In the genomic region with DNA sequence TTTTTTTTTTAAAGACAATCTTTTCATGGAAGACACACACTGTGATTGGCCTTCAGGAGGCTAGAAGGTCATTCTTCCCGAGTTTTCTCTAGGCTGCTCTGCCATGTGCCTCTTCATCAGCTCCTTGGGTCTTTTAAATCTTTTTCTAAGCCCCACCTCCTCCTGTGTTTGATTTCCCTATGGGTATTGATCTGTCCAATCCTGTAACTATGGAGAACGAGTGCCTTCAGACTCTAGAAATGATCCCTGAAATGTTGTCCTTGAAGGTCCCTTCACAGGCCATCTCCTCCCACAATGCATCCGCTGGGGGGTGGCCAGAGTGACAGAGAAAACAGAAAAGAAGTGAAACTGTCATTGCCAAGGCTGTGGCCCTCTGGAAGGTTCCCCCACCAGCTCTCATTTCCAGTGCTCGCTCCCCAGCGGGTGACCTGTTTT, we compare ENCODE assay signal across 18 mouse cellular contexts. TPM values are rescaled to one million over a fixed set of nuclear protein-coding genes. Genes with fewer than 3 reads are reported as not detected.
DNase-seq lines count a peak whose midpoint lies in the region; ATAC-seq and TF ChIP-seq lines count a peak whose summit lies in the region.
"Had no signal": no experiment of that assay in that cellular context is flagged by ENCODE, and none has a peak within 500 bp of the region (broad histone marks: within the 10 kb centered on the region; RNA-seq: fewer than 3 reads in every experiment).

No protein-coding gene starts in this region.

- intact Hi-C loops in left cerebral cortex, postnatal 4 days (cut with DNase I), result no loop called here

- H3K4me1 ChIP-seq in intestine, embryonic 15.5 days (replicated peaks), result peaks cover 12% of the 10 kb centered on the region
- peaks cover 6% of the 10 kb centered on the region for H3K4me1 ChIP-seq in intestine, postnatal 0 days (replicated peaks; ENCODE audit: control insufficient read depth, insufficient read depth, low read length)
- H3K4me1 ChIP-seq in E14TG2a.4 (replicated peaks; ENCODE audit: low read depth, low read length), result peaks cover 81% of the 10 kb centered on the region
- H3K4me1 ChIP-seq in hindbrain, embryonic 11.5 days (replicated peaks; ENCODE audit: control insufficient read depth, insufficient read depth, low read length), result no peaks in the 10 kb centered on the region
- H3K4me1 ChIP-seq: neural tube, embryonic 12.5 days had no signal

- peak overlapping the region; percentile 80; the same call in 1 of the 2 replicates for H3K27ac ChIP-seq in intestine, embryonic 15.5 days
- no peak overlapping the region for H3K27ac ChIP-seq in intestine, postnatal 0 days (ENCODE audit: low read depth, low read length)
- H3K27ac ChIP-seq in hindbrain, embryonic 11.5 days (ENCODE audit: low read depth, low read length), result no peak overlapping the region
- H3K27ac ChIP-seq: heart, embryonic 13.5 days; hindbrain, embryonic 10.5 days; neural tube, embryonic 12.5 days had no signal

- DNase-seq in left cerebral cortex, postnatal 4 days, result no peak
- no peak for DNase-seq in spleen, postnatal 14 days (ENCODE audit: low spot score in 2 of 2)
- no peak for DNase-seq in hindbrain, embryonic 11.5 days (ENCODE audit: low spot score)
- DNase-seq: cerebellum, adult 2 months; gastrocnemius, postnatal 25 days; kidney, adult 18-20 months; thymus, adult 18-20 months had no signal

- H3K4me2 ChIP-seq in intestine, embryonic 15.5 days (replicated peaks), result no peak overlapping the region
- H3K4me2 ChIP-seq in intestine, postnatal 0 days (replicated peaks; ENCODE audit: low read depth), result no peak overlapping the region
- H3K4me2 ChIP-seq in hindbrain, embryonic 11.5 days (replicated peaks; ENCODE audit: low read depth, low read length), result no peak overlapping the region
- H3K4me2 ChIP-seq: midbrain, embryonic 11.5 days; neural tube, embryonic 12.5 days had no signal

- H3K36me3 ChIP-seq in intestine, embryonic 15.5 days, result no peaks in the 10 kb centered on the region
- H3K36me3 ChIP-seq in intestine, postnatal 0 days (ENCODE audit: control insufficient read depth, insufficient read depth), result no peaks in the 10 kb centered on the region
- H3K36me3 ChIP-seq in E14TG2a.4 (ENCODE audit: insufficient read depth, low read length), result peaks cover 17% of the 10 kb centered on the region
- no peaks in the 10 kb centered on the region for H3K36me3 ChIP-seq in hindbrain, embryonic 11.5 days (ENCODE audit: control insufficient read depth, insufficient read depth, low read length)
- H3K36me3 ChIP-seq: heart, embryonic 13.5 days; hindbrain, embryonic 10.5 days; neural tube, embryonic 12.5 days had no signal

- no peak overlapping the region for H3K4me3 ChIP-seq in intestine, embryonic 15.5 days (replicated peaks)
- H3K4me3 ChIP-seq in intestine, postnatal 0 days (ENCODE audit: low read depth, low read length), result no peak overlapping the region
- H3K4me3 ChIP-seq in E14TG2a.4 (replicated peaks; ENCODE audit: low read length), result peak overlapping the region; percentile 90
- H3K4me3 ChIP-seq in hindbrain, embryonic 11.5 days (ENCODE audit: low read depth, low read length), result no peak overlapping the region
- H3K4me3 ChIP-seq: erythroblast, embryonic 14.5 days; heart, embryonic 13.5 days; hindbrain, embryonic 10.5 days; neural tube, embryonic 12.5 days had no signal

- no peak for ATAC-seq in intestine, embryonic 15.5 days
- ATAC-seq in intestine, postnatal 0 days, result no peak
- ATAC-seq in granulocyte monocyte progenitor cell, adult 5-6 weeks (replicated peaks; ENCODE audit: poor library complexity, severe bottlenecking), result peak; percentile 36
- peak; percentile 34 for ATAC-seq in megakaryocyte, adult 5-6 weeks (ENCODE audit: poor library complexity, severe bottlenecking)
- ATAC-seq in hindbrain, embryonic 11.5 days (ENCODE audit: low FRiP score), result no peak
- ATAC-seq: CD4-positive, CD25-positive, alpha-beta regulatory T cell, adult 4 months had no signal

- H3K27me3 ChIP-seq in intestine, embryonic 15.5 days (replicated peaks), result no peaks in the 10 kb centered on the region
- no peaks in the 10 kb centered on the region for H3K27me3 ChIP-seq in intestine, postnatal 0 days (replicated peaks; ENCODE audit: control insufficient read depth, insufficient read depth, low read length)
- no peaks in the 10 kb centered on the region for H3K27me3 ChIP-seq in E14TG2a.4 (ENCODE audit: insufficient read depth, low read length)
- no peaks in the 10 kb centered on the region for H3K27me3 ChIP-seq in hindbrain, embryonic 11.5 days (ENCODE audit: control insufficient read depth, insufficient read depth, low read length)
- H3K27me3 ChIP-seq: heart, embryonic 13.5 days; neural tube, embryonic 12.5 days had no signal

- no peak overlapping the region for H3K9ac ChIP-seq in intestine, embryonic 15.5 days
- H3K9ac ChIP-seq in intestine, postnatal 0 days (ENCODE audit: low read depth, low read length), result no peak overlapping the region
- no peak overlapping the region for H3K9ac ChIP-seq in hindbrain, embryonic 11.5 days (ENCODE audit: low read depth, low read length)
- H3K9ac ChIP-seq: heart, embryonic 13.5 days; neural tube, embryonic 12.5 days had no signal

- TF ChIP-seq CTCF in intestine, postnatal 0 days (IDR thresholded peaks at IDR 0.05; ENCODE audit: low read depth), result no peak
- no peak for TF ChIP-seq CTCF in E14TG2a.4 (conservative IDR thresholded peaks at IDR 0.05; ENCODE audit: low read length)

- WGBS in intestine, embryonic 15.5 days, result 68% methylated on average over 5 of the region's 5 CpGs
- WGBS in intestine, postnatal 0 days, result 63% methylated on average over 5 of the region's 5 CpGs
- WGBS in hindbrain, embryonic 11.5 days, result 69% methylated on average over 5 of the region's 5 CpGs

- no peaks in the 10 kb centered on the region for H3K9me3 ChIP-seq in intestine, embryonic 15.5 days
- no peaks in the 10 kb centered on the region for H3K9me3 ChIP-seq in intestine, postnatal 0 days (ENCODE audit: control insufficient read depth)
- H3K9me3 ChIP-seq in E14TG2a.4 (ENCODE audit: low read length), result no peaks in the 10 kb centered on the region
- no peaks in the 10 kb centered on the region for H3K9me3 ChIP-seq in hindbrain, embryonic 11.5 days (ENCODE audit: control insufficient read depth, low read length)
- H3K9me3 ChIP-seq: heart, embryonic 13.5 days; hindbrain, embryonic 10.5 days; neural tube, embryonic 12.5 days had no signal

RNA-seq across cellular contexts. Expression of gene Clstn3, which starts 12.6 kb away (rescaled TPM):
- polyA plus RNA-seq in intestine, embryonic 15.5 days (2015; fragmentation: Nextera tagmentation; extraction: Ambion mirVana), result 4.7 and 5.4 TPM in 2 replicates
- polyA plus RNA-seq in intestine, postnatal 0 days (2015; fragmentation: Nextera tagmentation; extraction: Ambion mirVana), result 2.7 and 3.4 TPM in 2 replicates
- total RNA-seq in granulocyte monocyte progenitor cell, adult 5-6 weeks (2014; fragmentation: Nextera tagmentation), result 7.5 and 17.8 TPM in 2 replicates
- total RNA-seq in granulocyte monocyte progenitor cell, adult 5-6 weeks (2017), result 8.6 and 11.6 TPM in 2 replicates
- 0.11 and 1.2 TPM in 2 replicates for total RNA-seq in megakaryocyte, adult 5-6 weeks (2015)
- total RNA-seq in megakaryocyte, adult 5-6 weeks (2017), result 0.51 and 0.73 TPM in 2 replicates
- 100 to 1,000 TPM; 173 to 211 TPM for total RNA-seq in left cerebral cortex, postnatal 4 days (2021)
- 10.2 and 11.9 TPM in 2 replicates for polyA plus RNA-seq in hindbrain, embryonic 11.5 days (2014; fragmentation: Nextera tagmentation; extraction: Ambion mirVana)

RNA-seq across cellular contexts. Expression of gene C1rl, which starts 15.7 kb away (rescaled TPM):
- 2.3 and 2.5 TPM in 2 replicates for polyA plus RNA-seq in intestine, embryonic 15.5 days (2015; fragmentation: Nextera tagmentation; extraction: Ambion mirVana)
- 1.9 TPM in 2 replicates for polyA plus RNA-seq in intestine, postnatal 0 days (2015; fragmentation: Nextera tagmentation; extraction: Ambion mirVana)
- total RNA-seq in granulocyte monocyte progenitor cell, adult 5-6 weeks (2014; fragmentation: Nextera tagmentation), result 6.8 and 7.0 TPM in 2 replicates
- total RNA-seq in granulocyte monocyte progenitor cell, adult 5-6 weeks (2017), result 5.9 and 8.6 TPM in 2 replicates
- total RNA-seq in megakaryocyte, adult 5-6 weeks (2015), result 9.2 and 11.8 TPM in 2 replicates
- total RNA-seq in megakaryocyte, adult 5-6 weeks (2017), result 15.1 and 15.9 TPM in 2 replicates
- under 1 TPM; 0.18 to 0.20 TPM for total RNA-seq in left cerebral cortex, postnatal 4 days (2021)
- 0.11 and 0.15 TPM in 2 replicates for polyA plus RNA-seq in hindbrain, embryonic 11.5 days (2014; fragmentation: Nextera tagmentation; extraction: Ambion mirVana)
- polyA plus RNA-seq: CD4-positive, CD25-positive, alpha-beta regulatory T cell, adult 4 months; erythroblast, embryonic 14.5 days had no signal

RNA-seq across cellular contexts. Expression of gene C1ra, which starts 35.0 kb away (rescaled TPM):
- 3.6 and 4.0 TPM in 2 replicates for polyA plus RNA-seq in intestine, embryonic 15.5 days (2015; fragmentation: Nextera tagmentation; extraction: Ambion mirVana)
- polyA plus RNA-seq in intestine, postnatal 0 days (2015; fragmentation: Nextera tagmentation; extraction: Ambion mirVana), result 6.9 and 7.5 TPM in 2 replicates
- total RNA-seq in granulocyte monocyte progenitor cell, adult 5-6 weeks (2014; fragmentation: Nextera tagmentation), result 3.5 and 7.7 TPM in 2 replicates
- 4.9 and 5.5 TPM in 2 replicates for total RNA-seq in granulocyte monocyte progenitor cell, adult 5-6 weeks (2017)
- total RNA-seq in megakaryocyte, adult 5-6 weeks (2015), result 4.7 and 4.8 TPM in 2 replicates
- total RNA-seq in megakaryocyte, adult 5-6 weeks (2017), result 3.4 and 3.8 TPM in 2 replicates
- under 1 TPM; 0.38 to 0.62 TPM for total RNA-seq in left cerebral cortex, postnatal 4 days (2021)
- 0.08 and 0.20 TPM in 2 replicates for polyA plus RNA-seq in hindbrain, embryonic 11.5 days (2014; fragmentation: Nextera tagmentation; extraction: Ambion mirVana)
- polyA plus RNA-seq: midbrain, embryonic 11.5 days had no signal

Comparison
In these comparisons a context has a peak if more than half of its experiments do, and no peak if none do; other contexts are left out.
1. ATAC-seq: peak in granulocyte monocyte progenitor cell, adult 5-6 weeks (single experiment) and megakaryocyte, adult 5-6 weeks (single experiment); none in intestine, embryonic 15.5 days (single experiment), intestine, postnatal 0 days (single experiment) and hindbrain, embryonic 11.5 days (single experiment).
2. RNA of gene Clstn3, which starts 12.6 kb away (total RNA-seq): 173 to 211 TPM in left cerebral cortex, postnatal 4 days; 7.5 to 17.8 TPM in granulocyte monocyte progenitor cell, adult 5-6 weeks and 0.11 to 1.2 TPM in megakaryocyte, adult 5-6 weeks; every median in the first group is over 4 times any median in the second.
3. RNA of gene C1rl, which starts 15.7 kb away (total RNA-seq): 9.2 to 15.9 TPM in megakaryocyte, adult 5-6 weeks and 5.9 to 8.6 TPM in granulocyte monocyte progenitor cell, adult 5-6 weeks; 0.18 to 0.20 TPM in left cerebral cortex, postnatal 4 days; every median in the first group is over 4 times any median in the second.